Mouse (Mus musculus): Measurements from ENCODE around the gene Ptprk.

GRCm38 (mm10) chr10:28463706-28464105 is 389.1 kb downstream of the Ptprk start:
- TF ChIP-seq EP300 (IDR thresholded peaks at IDR 0.05; ENCODE audit: low read depth) (no peak), CTCF (IDR thresholded peaks at IDR 0.05; ENCODE audit: low read depth) (no peak)
